Mouse (Mus musculus) heart, embryonic 13.5 days (tissue): ENCODE results near the gene Adam30. TPM values are rescaled to one million over a fixed set of nuclear protein-coding genes. Genes with fewer than 3 reads are reported as not detected.
"Not testable (repeated sequence)": the region's sequence is repeated elsewhere in the genome, so short reads cannot be mapped to it uniquely, and the experiment has no call there.

Experiments
- ATAC-seq: fragments of 200-750 bp; cut with Nextera tagmentation; 2 replicates; pipeline ENCODE4 v1.8.0; 2017; ENCODE audit warnings: moderate TSS enrichment; ENCODE audit not compliant: insufficient number of reproducible peaks, low FRiP score, low TSS enrichment; ENCODE audit errors: extremely low read depth
- H3K27ac ChIP-seq: fragments of 300-500 bp; sonication (generic); replicated peaks from 2 replicates; pipeline ENCODE4 v1.5.1; 2015; ENCODE audit warnings: moderate library complexity, mild to moderate bottlenecking, inconsistent platforms
- H3K27me3 ChIP-seq: fragments of 300-500 bp; sonication (generic); replicated peaks from 2 replicates; pipeline ENCODE4 v1.6.1; 2015; ENCODE audit warnings: mild to moderate bottlenecking, inconsistent platforms
- H3K36me3 ChIP-seq: fragments of 300-500 bp; sonication (generic); 2 replicates; pipeline ENCODE4 v1.6.1; 2015; ENCODE audit warnings: mild to moderate bottlenecking, inconsistent platforms
- H3K4me1 ChIP-seq: fragments of 300-500 bp; sonication (generic); 2 replicates; pipeline ENCODE4 v1.6.1; 2015; ENCODE audit warnings: inconsistent platforms
- H3K4me2 ChIP-seq: fragments of 300-500 bp; sonication (generic); 2 replicates; pipeline ENCODE4 v1.6.1; 2015; ENCODE audit warnings: inconsistent platforms, mild to moderate bottlenecking, moderate library complexity
- H3K4me3 ChIP-seq: fragments of 300-500 bp; sonication (generic); 2 replicates; pipeline ENCODE4 v1.5.1; 2015; ENCODE audit warnings: moderate library complexity, mild to moderate bottlenecking, inconsistent platforms
- H3K9ac ChIP-seq: fragments of 300-500 bp; sonication (generic); 2 replicates; pipeline ENCODE4 v1.6.1; 2015; ENCODE audit warnings: inconsistent platforms, mild to moderate bottlenecking, moderate library complexity
- H3K9me3 ChIP-seq: fragments of 300-500 bp; sonication (generic); 2 replicates; pipeline ENCODE4 v1.6.1; 2016; ENCODE audit warnings: inconsistent platforms
- WGBS: fragments of 180-500 bp; shearing (Covaris S2); methylation state at CpG from one replicate; pipeline ENCODE4 v1.1.7; 2015; ENCODE audit warnings: mixed read lengths; 5-methylcytosine and 5-hydroxymethylcytosine counted together
- polyA plus RNA-seq: library from polyadenylated mRNA; unstranded; fragments of >200 nt; fragmentation: Nextera tagmentation; extraction: Ambion mirVana; gene quantifications from 2 replicates; pipeline ENCODE4 v1.2.1, GENCODE M21; 2015

The Adam30 gene
- not detected in 2 replicates for polyA plus RNA-seq

DNA sequence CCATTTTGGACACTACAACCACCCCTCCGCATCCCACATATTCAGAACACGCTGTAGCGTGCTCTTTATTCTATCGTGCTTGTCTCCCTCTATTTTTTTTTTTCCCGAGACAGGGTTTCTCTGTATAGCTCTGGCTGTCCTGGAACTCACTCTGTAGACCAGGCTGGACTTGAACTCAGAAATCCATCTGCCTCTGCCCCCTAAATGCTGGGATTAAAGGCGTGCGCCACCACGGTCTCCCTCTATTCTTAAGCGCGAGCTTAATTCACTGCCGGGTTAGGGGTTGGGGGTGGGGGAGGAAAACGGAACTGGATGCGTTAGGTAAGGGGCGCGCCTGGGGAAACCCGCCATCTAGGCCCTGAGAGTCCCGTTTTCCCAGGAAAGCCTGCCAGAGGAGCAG is at the start of gene Adam30:
TSS of gene Adam30 (plus strand) at position 301 of the 400 bp plus-strand sequence.
- 76% methylated on average over 17 of the region's 17 CpGs for WGBS
- Histone ChIP-seq H3K4me1 (peaks cover 19% of the 10 kb centered on the region), H3K36me3 (no peaks in the 10 kb centered on the region), H3K4me2 (no peak within 1 kb of the TSS), H3K9ac (no peak within 1 kb of the TSS), H3K9me3 (no peaks in the 10 kb centered on the region), H3K4me3 (no peak within 1 kb of the TSS), H3K27ac (no peak within 1 kb of the TSS), H3K27me3 (no peaks in the 10 kb centered on the region)
- no peak for ATAC-seq

DNA sequence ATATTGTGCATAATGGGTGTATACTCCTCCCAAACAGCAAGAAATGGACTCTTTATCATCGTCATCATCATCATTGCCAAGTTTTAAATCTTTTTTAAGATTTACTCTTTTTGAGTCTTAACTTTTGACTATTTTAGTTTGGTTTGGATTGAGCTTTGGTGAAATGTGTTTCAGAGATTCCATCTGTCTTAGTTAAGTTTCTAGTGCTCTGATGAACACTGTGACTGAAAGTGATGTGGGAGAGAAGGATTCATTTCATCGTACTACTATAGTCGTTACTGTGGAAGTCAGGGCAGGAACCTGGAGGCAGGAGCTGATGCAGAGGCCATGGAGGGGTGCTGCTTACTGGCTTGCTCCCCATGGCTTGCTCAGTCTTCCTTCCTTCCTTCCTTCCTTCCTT is 42.2 kb upstream of the Adam30 start:
- no peak overlapping the region for H3K9ac ChIP-seq
- no peaks in the 10 kb centered on the region for H3K4me1 ChIP-seq
- ATAC-seq = no peak
- peaks cover 93% of the 10 kb centered on the region for H3K36me3 ChIP-seq
- no peak overlapping the region for H3K4me3 ChIP-seq
- H3K4me2 ChIP-seq = no peak overlapping the region
- WGBS = 76% methylated on average over 3 of the region's 3 CpGs
- H3K9me3 ChIP-seq = no peaks in the 10 kb centered on the region
- no peaks in the 10 kb centered on the region for H3K27me3 ChIP-seq
- H3K27ac ChIP-seq = no peak overlapping the region

DNA sequence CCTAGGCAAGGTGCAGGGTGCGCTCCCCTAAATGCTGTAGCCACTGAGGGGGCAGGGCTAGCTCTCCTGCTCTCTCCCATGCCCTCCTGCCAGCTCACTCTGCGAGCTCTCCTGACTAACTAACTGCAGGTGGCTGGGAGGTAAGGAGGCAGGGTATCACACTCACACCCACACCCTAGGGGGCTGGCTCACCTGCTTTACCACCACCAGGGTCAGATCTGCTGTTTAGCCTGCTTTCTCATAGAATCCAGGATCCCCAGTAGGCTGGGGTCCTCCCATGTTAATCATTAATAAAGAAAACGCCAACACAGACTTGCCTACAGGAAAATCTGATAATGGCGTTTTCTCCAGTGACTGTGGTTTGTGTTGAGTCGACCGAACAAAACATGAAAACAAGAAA is 41.1 kb upstream of the Adam30 start:
- Histone ChIP-seq H3K36me3 (peaks cover 94% of the 10 kb centered on the region), H3K27ac (no peak overlapping the region), H3K4me3 (no peak overlapping the region), H3K4me2 (no peak overlapping the region), H3K4me1 (no peaks in the 10 kb centered on the region), H3K9ac (no peak overlapping the region), H3K27me3 (no peaks in the 10 kb centered on the region), H3K9me3 (no peaks in the 10 kb centered on the region)
- ATAC-seq = no peak
- 86% methylated on average over 6 of the region's 6 CpGs for WGBS

DNA sequence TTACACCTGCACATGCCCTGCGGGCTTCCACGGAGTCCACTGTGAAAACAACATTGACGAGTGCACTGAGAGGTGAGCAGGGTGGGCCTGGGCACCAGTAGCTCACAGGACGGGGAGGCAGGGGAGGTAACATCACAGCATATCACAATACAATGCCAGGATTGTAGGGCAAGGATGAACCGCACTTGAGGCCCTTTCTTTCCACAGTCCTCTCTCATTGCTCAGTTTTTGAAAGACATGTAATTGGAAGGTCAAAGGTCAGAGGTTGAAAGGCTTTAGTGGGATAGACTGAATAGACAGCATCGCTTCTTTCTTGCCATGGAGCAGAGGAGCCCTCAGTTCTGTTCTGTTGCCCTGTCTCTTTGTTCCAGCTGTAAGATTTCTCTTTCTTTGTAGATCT is 39.5 kb upstream of the Adam30 start:
- 84% methylated on average over 6 of the region's 6 CpGs for WGBS
- no peak overlapping the region for H3K27ac ChIP-seq
- no peak overlapping the region for H3K4me2 ChIP-seq
- ATAC-seq = no peak
- H3K36me3 ChIP-seq = peaks cover 95% of the 10 kb centered on the region
- H3K9me3 ChIP-seq = no peaks in the 10 kb centered on the region
- no peak overlapping the region for H3K4me3 ChIP-seq
- no peaks in the 10 kb centered on the region for H3K27me3 ChIP-seq
- no peak overlapping the region for H3K9ac ChIP-seq
- no peaks in the 10 kb centered on the region for H3K4me1 ChIP-seq

DNA sequence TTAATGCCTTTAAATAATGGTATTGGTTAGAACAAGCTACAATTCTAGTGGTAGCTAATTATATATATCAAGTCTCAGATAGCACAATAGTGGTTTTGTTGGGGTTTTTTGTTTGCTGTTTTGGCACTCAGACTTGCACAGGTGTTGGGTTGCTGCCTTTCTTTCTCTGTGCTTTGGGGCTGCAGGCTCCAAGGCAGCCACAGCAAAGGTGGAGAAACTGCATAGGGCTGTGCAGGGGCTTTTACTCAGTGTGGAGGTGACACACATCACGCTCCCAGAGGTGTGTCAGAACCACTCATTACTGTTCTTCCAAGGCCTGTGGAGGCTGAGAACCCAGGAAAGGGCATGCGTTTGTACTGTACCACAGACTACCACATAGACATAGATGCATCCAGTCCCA is 32.7 kb upstream of the Adam30 start:
- peaks cover 6% of the 10 kb centered on the region; the same call in 1 of the 2 replicates for H3K4me1 ChIP-seq
- no peaks in the 10 kb centered on the region for H3K9me3 ChIP-seq
- H3K36me3 ChIP-seq = peaks cover 92% of the 10 kb centered on the region
- WGBS = 84% methylated on average over 2 of the region's 2 CpGs
- no peaks in the 10 kb centered on the region for H3K27me3 ChIP-seq
- no peak overlapping the region for H3K27ac ChIP-seq
- H3K4me2 ChIP-seq = no peak overlapping the region
- no peak for ATAC-seq
- no peak overlapping the region for H3K4me3 ChIP-seq
- no peak overlapping the region for H3K9ac ChIP-seq

DNA sequence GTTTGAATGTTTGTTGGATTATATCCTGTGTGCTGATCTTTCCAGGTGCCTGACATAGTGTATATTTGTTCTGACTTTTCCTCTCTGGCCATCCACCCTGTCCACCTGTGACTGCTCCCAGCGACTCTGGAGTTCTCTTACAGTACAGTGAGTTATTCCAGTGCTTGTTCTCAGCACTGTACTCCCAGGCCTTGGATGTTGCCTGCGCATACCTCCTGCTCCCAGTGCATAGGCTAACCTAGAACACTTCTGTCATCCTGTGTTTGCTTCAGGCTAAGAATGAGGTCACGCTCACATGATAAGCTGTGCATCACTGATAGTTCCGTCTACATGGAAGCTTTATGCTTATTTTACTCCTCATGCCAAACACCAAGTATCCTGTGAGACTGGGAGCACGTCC is 31.7 kb upstream of the Adam30 start:
- no peaks in the 10 kb centered on the region for H3K9me3 ChIP-seq
- no peak for ATAC-seq
- no peak overlapping the region for H3K27ac ChIP-seq
- H3K36me3 ChIP-seq = peaks cover 92% of the 10 kb centered on the region
- no peak overlapping the region for H3K4me2 ChIP-seq
- no peak overlapping the region for H3K4me3 ChIP-seq
- no peaks in the 10 kb centered on the region for H3K27me3 ChIP-seq
- peaks cover 6% of the 10 kb centered on the region; the same call in 1 of the 2 replicates for H3K4me1 ChIP-seq
- no peak overlapping the region for H3K9ac ChIP-seq
- 61% methylated on average over 5 of the region's 5 CpGs for WGBS

DNA sequence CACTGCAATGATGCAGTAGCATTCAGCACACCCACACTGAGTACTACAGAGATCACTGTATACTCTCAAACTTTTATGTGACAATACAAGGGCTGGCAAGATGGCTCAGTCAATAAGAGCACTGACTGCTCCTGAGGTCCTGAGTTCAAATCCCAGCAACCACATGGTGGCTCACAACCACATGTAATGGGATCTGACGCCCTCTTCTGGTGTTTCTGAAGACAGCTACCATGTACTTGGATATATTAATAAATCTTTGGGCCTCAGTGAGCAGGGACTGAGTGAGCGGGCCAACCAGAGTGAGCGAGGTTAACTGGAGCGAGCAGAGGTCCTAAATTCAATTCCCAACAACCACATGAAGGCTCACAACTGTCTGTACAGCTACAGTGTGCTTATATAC is 28.3 kb upstream of the Adam30 start:
- not testable (repeated sequence) for H3K27ac ChIP-seq, H3K4me2 ChIP-seq, H3K4me1 ChIP-seq, H3K9ac ChIP-seq, H3K27me3 ChIP-seq, ATAC-seq, H3K4me3 ChIP-seq, H3K9me3 ChIP-seq
- WGBS = 90% methylated on average over 4 of the region's 4 CpGs
- H3K36me3 ChIP-seq = peaks cover 91% of the 10 kb centered on the region

DNA sequence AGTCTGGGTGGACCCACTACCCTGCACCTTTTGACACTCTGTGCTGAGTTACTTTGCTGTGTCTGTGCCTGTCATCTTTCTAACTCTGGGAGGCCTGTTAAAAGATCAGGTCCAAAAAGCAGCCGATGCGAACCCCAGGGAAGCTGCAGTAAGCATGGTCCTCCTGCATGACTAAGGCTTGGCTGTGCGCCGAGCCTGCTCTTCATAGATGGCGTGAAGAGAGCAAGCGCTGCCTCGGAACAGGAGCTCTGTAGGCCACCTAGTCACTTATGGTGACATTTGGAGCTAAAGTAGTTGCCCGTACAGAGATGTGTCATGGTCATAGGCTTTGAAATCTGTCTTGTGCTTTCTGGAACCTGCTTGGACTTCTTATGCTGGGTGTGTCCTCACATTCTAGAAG is 27.8 kb upstream of the Adam30 start:
- Histone ChIP-seq H3K9me3 (no peaks in the 10 kb centered on the region), H3K27ac (no peak overlapping the region), H3K4me3 (no peak overlapping the region), H3K36me3 (peaks cover 91% of the 10 kb centered on the region), H3K27me3 (no peaks in the 10 kb centered on the region), H3K4me2 (no peak overlapping the region), H3K4me1 (peaks cover 6% of the 10 kb centered on the region; the same call in 1 of the 2 replicates), H3K9ac (no peak overlapping the region)
- 83% methylated on average over 8 of the region's 8 CpGs for whole genome bisulfite sequencing
- no peak for ATAC-seq

DNA sequence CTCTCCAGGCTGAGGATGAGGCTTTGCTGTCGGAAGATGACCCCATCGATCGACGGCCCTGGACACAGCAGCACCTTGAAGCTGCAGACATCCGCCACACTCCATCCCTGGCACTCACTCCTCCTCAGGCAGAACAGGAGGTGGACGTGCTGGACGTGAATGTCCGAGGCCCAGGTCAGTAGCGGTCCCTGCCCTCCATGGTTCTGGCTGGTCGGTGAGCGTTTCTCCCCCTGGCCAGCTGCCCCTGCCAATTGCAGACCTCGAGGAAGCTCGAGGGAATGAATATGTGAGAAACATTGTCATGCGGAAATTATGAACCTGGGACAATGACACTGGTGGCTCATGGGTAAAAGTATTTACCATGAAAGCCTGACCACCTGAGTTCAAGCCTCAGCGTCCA is 19.0 kb upstream of the Adam30 start:
- 90% methylated on average over 15 of the region's 15 CpGs for WGBS
- peaks cover 97% of the 10 kb centered on the region for H3K36me3 ChIP-seq
- no peak overlapping the region for H3K4me2 ChIP-seq
- no peak overlapping the region for H3K27ac ChIP-seq
- H3K4me3 ChIP-seq = no peak overlapping the region
- no peak overlapping the region for H3K9ac ChIP-seq
- no peak for ATAC-seq
- no peaks in the 10 kb centered on the region for H3K4me1 ChIP-seq
- H3K9me3 ChIP-seq = no peaks in the 10 kb centered on the region
- no peaks in the 10 kb centered on the region for H3K27me3 ChIP-seq

DNA sequence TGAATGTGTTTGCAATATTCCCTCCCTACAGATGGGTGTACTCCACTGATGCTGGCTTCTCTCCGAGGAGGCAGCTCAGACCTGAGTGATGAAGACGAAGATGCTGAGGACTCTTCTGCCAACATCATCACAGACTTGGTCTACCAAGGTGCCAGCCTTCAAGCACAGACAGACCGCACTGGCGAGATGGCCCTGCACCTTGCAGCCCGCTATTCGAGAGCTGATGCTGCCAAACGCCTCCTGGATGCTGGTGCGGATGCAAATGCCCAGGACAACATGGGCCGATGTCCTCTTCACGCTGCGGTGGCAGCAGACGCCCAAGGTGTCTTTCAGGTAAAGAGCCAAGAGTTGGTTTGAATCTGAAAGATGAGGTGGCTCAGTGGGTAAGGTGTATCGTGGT is 17.6 kb upstream of the Adam30 start:
- Histone ChIP-seq H3K36me3 (peaks cover 97% of the 10 kb centered on the region), H3K9me3 (no peaks in the 10 kb centered on the region), H3K4me3 (no peak overlapping the region), H3K9ac (no peak overlapping the region), H3K4me2 (no peak overlapping the region), H3K4me1 (no peaks in the 10 kb centered on the region), H3K27me3 (no peaks in the 10 kb centered on the region), H3K27ac (no peak overlapping the region)
- WGBS = 93% methylated on average over 13 of the region's 13 CpGs
- ATAC-seq = no peak

DNA sequence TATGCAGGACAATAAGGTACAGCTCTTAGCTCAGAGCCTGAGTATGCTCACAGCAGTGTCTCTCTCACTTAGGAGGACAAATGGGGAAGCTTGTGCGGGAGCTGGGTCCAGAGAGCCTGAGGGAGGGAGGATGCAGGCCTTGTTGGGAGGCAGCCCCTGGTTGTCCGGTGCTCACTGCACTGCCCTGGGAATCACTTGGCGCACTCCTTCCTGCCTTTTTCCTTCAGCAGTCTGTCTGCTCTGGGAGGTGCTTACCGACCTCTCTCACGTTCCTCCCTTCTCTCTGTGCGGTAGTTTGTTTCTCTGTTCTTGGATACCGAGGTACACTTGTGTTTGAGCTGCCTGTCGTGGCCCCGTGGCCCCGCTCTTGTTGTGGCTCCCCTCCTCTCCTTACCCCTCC is 15.2 kb upstream of the Adam30 start:
- no peaks in the 10 kb centered on the region for H3K27me3 ChIP-seq

DNA sequence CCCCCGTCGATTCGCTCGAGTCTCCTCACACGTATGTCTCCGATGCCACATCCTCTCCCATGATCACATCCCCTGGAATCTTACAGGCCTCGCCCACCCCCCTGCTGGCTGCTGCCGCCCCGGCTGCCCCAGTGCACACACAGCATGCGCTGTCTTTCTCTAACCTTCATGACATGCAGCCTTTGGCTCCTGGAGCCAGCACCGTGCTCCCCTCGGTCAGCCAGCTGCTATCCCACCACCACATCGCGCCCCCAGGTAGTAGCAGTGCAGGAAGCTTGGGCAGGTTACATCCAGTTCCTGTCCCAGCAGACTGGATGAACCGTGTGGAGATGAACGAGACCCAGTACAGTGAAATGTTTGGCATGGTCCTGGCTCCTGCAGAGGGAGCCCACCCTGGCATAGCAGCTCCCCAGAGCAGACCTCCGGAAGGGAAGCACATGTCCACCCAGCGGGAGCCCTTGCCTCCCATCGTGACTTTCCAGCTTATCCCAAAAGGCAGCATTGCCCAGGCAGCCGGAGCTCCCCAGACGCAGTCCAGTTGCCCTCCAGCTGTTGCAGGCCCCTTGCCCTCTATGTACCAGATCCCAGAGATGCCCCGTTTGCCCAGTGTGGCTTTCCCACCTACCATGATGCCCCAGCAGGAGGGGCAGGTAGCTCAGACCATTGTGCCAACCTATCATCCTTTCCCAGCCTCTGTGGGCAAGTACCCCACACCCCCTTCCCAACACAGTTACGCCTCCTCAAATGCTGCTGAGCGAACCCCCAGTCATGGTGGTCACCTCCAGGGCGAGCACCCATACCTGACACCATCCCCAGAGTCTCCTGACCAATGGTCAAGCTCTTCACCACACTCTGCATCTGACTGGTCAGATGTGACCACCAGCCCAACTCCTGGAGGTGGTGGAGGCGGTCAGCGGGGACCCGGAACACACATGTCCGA is 13.7 kb upstream of the Adam30 start:
- Histone ChIP-seq H3K4me3 (no peak overlapping the region), H3K27ac (no peak overlapping the region), H3K4me2 (no peak overlapping the region), H3K27me3 (no peaks in the 10 kb centered on the region), H3K36me3 (peaks cover 96% of the 10 kb centered on the region), H3K4me1 (no peaks in the 10 kb centered on the region), H3K9ac (no peak overlapping the region), H3K9me3 (no peaks in the 10 kb centered on the region)
- ATAC-seq = no peak
- WGBS = 89% methylated on average over 29 of the region's 29 CpGs

More for the DNA sequence above, 15.2 kb upstream of the Adam30 start:
- Histone ChIP-seq H3K36me3 (peaks cover 95% of the 10 kb centered on the region), H3K4me3 (no peak overlapping the region), H3K4me2 (no peak overlapping the region), H3K4me1 (no peaks in the 10 kb centered on the region), H3K9me3 (no peaks in the 10 kb centered on the region), H3K27ac (no peak overlapping the region), H3K9ac (no peak overlapping the region)
- 72% methylated on average over 10 of the region's 10 CpGs for WGBS
- ATAC-seq = no peak
